ENCODE assay signal across 8 mouse cellular contexts in the genomic region with DNA sequence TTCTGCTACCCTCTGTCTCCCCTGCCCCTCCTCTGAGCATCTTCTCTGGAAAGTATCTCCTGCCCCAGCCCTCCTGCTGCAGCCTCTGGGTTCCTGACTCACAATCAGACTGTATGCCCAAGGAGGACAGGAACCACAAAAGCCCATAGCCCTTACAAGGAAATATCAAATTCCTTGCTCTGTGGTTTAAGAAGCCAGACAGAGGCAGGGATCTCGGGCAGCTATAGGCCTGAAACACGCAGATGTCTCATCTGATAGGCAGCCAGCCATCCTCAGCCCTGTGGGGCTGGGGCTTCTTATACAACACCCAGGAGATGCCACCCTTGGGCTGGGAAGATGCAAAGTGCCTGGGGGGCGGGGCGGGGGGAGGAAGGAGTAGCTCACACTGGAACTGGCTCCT. TPM values are rescaled to one million over a fixed set of nuclear protein-coding genes. Genes with fewer than 3 reads are reported as not detected.
DNase-seq lines count a peak whose midpoint lies in the region; ATAC-seq and TF ChIP-seq lines count a peak whose summit lies in the region.

No protein-coding gene starts in this region.

- intact Hi-C loops in gastrocnemius, adult 2 months (cut with DNase I): loop anchor here (2.0 kb wide), 1 partner anchor 155 kb away; no protein-coding TSS in a partner anchor

- DNase-seq in gastrocnemius, adult 2 months: no peak
- DNase-seq in gastrocnemius, adult 8-10 months (ENCODE audit: low spot score in 2 of 2): no peak
- DNase-seq in thymus, postnatal 25 days: no peak
- DNase-seq in right cerebral cortex, adult 18-20 months: no peak

- H3K27me3 ChIP-seq in megakaryocyte, embryonic 14.5 days (replicated peaks): peaks cover 36% of the 10 kb centered on the region
- no peaks in the 10 kb centered on the region for H3K27me3 ChIP-seq in intestine, embryonic 15.5 days (replicated peaks)
- no peaks in the 10 kb centered on the region for H3K27me3 ChIP-seq in stomach, embryonic 14.5 days (ENCODE audit: control insufficient read depth, insufficient read depth, low read length)

- H3K9me3 ChIP-seq in megakaryocyte, embryonic 14.5 days: no peaks in the 10 kb centered on the region
- no peaks in the 10 kb centered on the region for H3K9me3 ChIP-seq in intestine, embryonic 15.5 days
- H3K9me3 ChIP-seq in stomach, embryonic 14.5 days (ENCODE audit: control insufficient read depth, low read depth, low read length): no peaks in the 10 kb centered on the region

- H3K9ac ChIP-seq in intestine, embryonic 15.5 days: peak overlapping the region; percentile 59; the same call in 1 of the 2 replicates
- peak overlapping the region; percentile 43; the same call in 1 of the 2 replicates for H3K9ac ChIP-seq in stomach, embryonic 14.5 days (replicated peaks; ENCODE audit: low read depth, low read length)

- H3K4me3 ChIP-seq in gastrocnemius, adult 2 months: peak overlapping the region; percentile 78
- peak overlapping the region; percentile 91 for H3K4me3 ChIP-seq in megakaryocyte, embryonic 14.5 days (replicated peaks)
- no peak overlapping the region; the same call in 1 of the 2 replicates for H3K4me3 ChIP-seq in intestine, embryonic 15.5 days (replicated peaks)
- no peak overlapping the region for H3K4me3 ChIP-seq in stomach, embryonic 14.5 days (ENCODE audit: low read depth, low read length)

- H3K4me1 ChIP-seq in megakaryocyte, embryonic 14.5 days: peaks cover 86% of the 10 kb centered on the region
- H3K4me1 ChIP-seq in intestine, embryonic 15.5 days (replicated peaks): peaks cover 32% of the 10 kb centered on the region
- H3K4me1 ChIP-seq in stomach, embryonic 14.5 days (ENCODE audit: control insufficient read depth, insufficient read depth, low read length): peaks cover 25% of the 10 kb centered on the region

- peak overlapping the region; percentile 97 for H3K27ac ChIP-seq in gastrocnemius, adult 2 months
- H3K27ac ChIP-seq in intestine, embryonic 15.5 days: peak overlapping the region; percentile 98
- peak overlapping the region; percentile 98 for H3K27ac ChIP-seq in stomach, embryonic 14.5 days (ENCODE audit: low read length)

- TF ChIP-seq CTCF in gastrocnemius, adult 2 months (IDR thresholded peaks at IDR 0.05): no peak

- H3K36me3 ChIP-seq in megakaryocyte, embryonic 14.5 days (replicated peaks; ENCODE audit: low read length): no peaks in the 10 kb centered on the region
- H3K36me3 ChIP-seq in intestine, embryonic 15.5 days: no peaks in the 10 kb centered on the region
- no peaks in the 10 kb centered on the region for H3K36me3 ChIP-seq in stomach, embryonic 14.5 days (ENCODE audit: control insufficient read depth, insufficient read depth, low read length)

- peak overlapping the region; percentile 84 for H3K4me2 ChIP-seq in intestine, embryonic 15.5 days (replicated peaks)
- peak overlapping the region; percentile 53 for H3K4me2 ChIP-seq in stomach, embryonic 14.5 days (replicated peaks; ENCODE audit: low read depth, low read length)

- ATAC-seq in megakaryocyte, adult 5-6 weeks (ENCODE audit: poor library complexity, severe bottlenecking): no peak
- ATAC-seq in intestine, embryonic 15.5 days: no peak
- ATAC-seq in stomach, embryonic 14.5 days (ENCODE audit: insufficient number of reproducible peaks, insufficient read depth, low FRiP score, low read depth): no peak

- WGBS in intestine, embryonic 15.5 days: 77% methylated on average over 4 of the region's 4 CpGs
- WGBS in stomach, embryonic 14.5 days: 82% methylated on average over 4 of the region's 4 CpGs

RNA-seq across cellular contexts. Expression of a gene that starts 1.0 kb away (rescaled TPM):
- total RNA-seq in gastrocnemius, adult 2 months (2021): 1 to 10 TPM in 1 of 2 experiments, under 1 TPM in 1; 0.47 to 1.8 TPM
- 1 to 10 TPM in 2 of 4 experiments, under 1 TPM in 2; 0.41 to 1.7 (median 0.77) TPM for total RNA-seq in gastrocnemius, adult 8-10 months (2022)
- polyA plus RNA-seq in megakaryocyte, embryonic 14.5 days (2012; ENCODE audit: insufficient read depth, low replicate concordance): not detected in 2 replicates
- total RNA-seq in megakaryocyte, adult 5-6 weeks (2015): 0.27 and 0.60 TPM in 2 replicates
- total RNA-seq in megakaryocyte, adult 5-6 weeks (2017): not detected in 2 replicates
- 0.63 and 0.72 TPM in 2 replicates for polyA plus RNA-seq in intestine, embryonic 15.5 days (2015; fragmentation: Nextera tagmentation; extraction: Ambion mirVana)
- polyA plus RNA-seq in stomach, embryonic 14.5 days (2014; fragmentation: Nextera tagmentation; extraction: Ambion mirVana): 1.2 and 2.1 TPM in 2 replicates

Comparison
In these comparisons a context has a peak if more than half of its experiments do, and no peak if none do; other contexts are left out.
1. H3K4me3 ChIP-seq: peak in gastrocnemius, adult 2 months (single experiment) and megakaryocyte, embryonic 14.5 days (single experiment); none in intestine, embryonic 15.5 days (single experiment) and stomach, embryonic 14.5 days (single experiment).
2. Peak in every context shown above with its lines, with median percentiles within 50 percentile points of each other: H3K27ac ChIP-seq.